Mouse (Mus musculus) limb, embryonic 11.5 days (tissue): ENCODE measurements around the gene Chtop. TPM values are rescaled to one million over a fixed set of nuclear protein-coding genes. Genes with fewer than 3 reads are reported as not detected.
A peak's percentile ranks its signal among the peaks of the same experiment; 100 is the strongest.

ENCODE experiments used
- ATAC-seq: fragments of 200-750 bp; cut with Nextera tagmentation; 2 replicates; pipeline ENCODE4 v1.8.0; 2017; ENCODE audit warnings: low read depth; ENCODE audit not compliant: insufficient number of reproducible peaks, low FRiP score, low TSS enrichment
- DNase-seq: peaks from one replicate; pipeline ENCODE4 v3.0.0-alpha.2; 2015; ENCODE audit warnings: low spot score
- H3K27ac ChIP-seq: fragments of 300-500 bp; sonication (generic); replicated peaks from 2 replicates; pipeline ENCODE4 v1.5.1; 2014; ENCODE audit warnings: low read depth, mild to moderate bottlenecking, low read length
- H3K27me3 ChIP-seq: fragments of 300-500 bp; sonication (generic); 2 replicates; pipeline ENCODE4 v1.6.1; 2014; ENCODE audit warnings: mild to moderate bottlenecking, low read length, mixed read lengths; ENCODE audit not compliant: control insufficient read depth, insufficient read depth
- H3K36me3 ChIP-seq: fragments of 300-500 bp; sonication (generic); 2 replicates; pipeline ENCODE4 v1.6.1; 2014; ENCODE audit warnings: mild to moderate bottlenecking, low read length, moderate library complexity, mixed read lengths; ENCODE audit not compliant: control insufficient read depth, insufficient read depth
- H3K4me1 ChIP-seq: fragments of 300-500 bp; sonication (generic); 2 replicates; pipeline ENCODE4 v1.6.1; 2014; ENCODE audit warnings: low read length, mixed read lengths; ENCODE audit not compliant: control insufficient read depth, insufficient read depth
- H3K4me2 ChIP-seq: fragments of 300-500 bp; sonication (generic); 2 replicates; pipeline ENCODE4 v1.6.1; 2014; ENCODE audit warnings: low read depth, mild to moderate bottlenecking, moderate library complexity; ENCODE audit not compliant: severe bottlenecking
- H3K4me3 ChIP-seq: fragments of 300-500 bp; sonication (generic); 2 replicates; pipeline ENCODE4 v1.5.1; 2014; ENCODE audit warnings: low read depth, low read length
- H3K9ac ChIP-seq: fragments of 300-500 bp; sonication (generic); 2 replicates; pipeline ENCODE4 v1.6.1; 2014; ENCODE audit warnings: mild to moderate bottlenecking, low read length
- H3K9me3 ChIP-seq: fragments of 300-500 bp; sonication (generic); 2 replicates; pipeline ENCODE4 v1.6.1; 2016; ENCODE audit warnings: low read length; ENCODE audit not compliant: control insufficient read depth
- WGBS: fragments of 180-500 bp; shearing (Covaris S2); extraction: QIAGEN DNeasy Blood & Tissue Kit; methylation state at CpG from one replicate; pipeline ENCODE4 v1.1.7; 2014; 5-methylcytosine and 5-hydroxymethylcytosine counted together
- polyA plus RNA-seq: library from polyadenylated mRNA; unstranded; fragments of >200 nt; fragmentation: Nextera tagmentation; extraction: Ambion mirVana; gene quantifications from 2 replicates; pipeline ENCODE4 v1.2.1, GENCODE M21; 2014

The Chtop gene
- polyA plus RNA-seq, 1 experiment from 2014 or later, result 125 TPM

DNA sequence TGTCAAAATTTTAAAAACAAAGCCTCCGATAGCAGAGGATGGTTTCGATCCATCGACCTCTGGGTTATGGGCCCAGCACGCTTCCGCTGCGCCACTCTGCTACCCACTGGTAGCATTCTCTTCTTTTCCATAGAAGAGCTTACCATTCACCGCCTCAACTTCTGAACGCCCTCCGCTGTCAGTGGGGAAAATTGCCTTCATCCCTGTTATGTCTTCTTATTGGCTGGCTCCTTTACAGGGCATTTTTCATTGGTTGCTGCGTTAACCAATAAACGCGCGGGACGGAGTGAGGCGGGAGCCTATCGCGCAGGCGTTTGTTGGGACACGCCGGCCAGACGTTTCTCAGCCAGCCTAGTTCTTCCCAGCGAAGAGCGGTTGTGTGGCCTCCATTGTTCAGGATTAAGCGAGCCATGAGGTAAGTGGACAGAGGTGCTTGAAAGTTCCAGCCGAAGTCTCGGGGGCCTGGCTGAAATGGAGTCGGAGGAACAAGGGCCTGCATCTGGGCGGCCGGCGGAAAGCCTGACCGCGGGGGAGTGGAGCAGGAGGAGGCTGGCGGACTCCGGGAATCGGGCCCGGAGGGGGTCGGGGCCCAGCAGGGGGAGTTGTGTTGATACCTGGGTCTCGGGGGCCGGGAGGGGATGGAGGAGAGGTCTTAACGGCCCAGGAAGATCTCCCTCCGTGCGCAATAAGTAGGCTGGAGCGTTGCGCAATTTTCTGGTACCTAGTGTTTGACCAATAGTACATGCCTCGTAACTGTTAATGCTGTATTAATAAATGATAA lies 33.3 kb downstream of the Chtop start, which contains the start of gene Ilf2:
Gene Ilf2, plus strand, starts transcription at position 296 of the 781 bp plus-strand sequence.
- Histone ChIP-seq H3K4me1 (no peaks in the 10 kb centered on the region), H3K27ac (peak within 1 kb of the TSS; percentile 73; the same call in 1 of the 2 replicates), H3K9ac (peak within 1 kb of the TSS; percentile 94), H3K27me3 (no peaks in the 10 kb centered on the region), H3K4me2 (peak within 1 kb of the TSS; percentile 52), H3K36me3 (peaks cover 17% of the 10 kb centered on the region), H3K9me3 (no peaks in the 10 kb centered on the region), H3K4me3 (peak within 1 kb of the TSS; percentile 67)
- WGBS, result under 1% methylated on average over 45 of the region's 45 CpGs
- DNase-seq, result peak; percentile 97
- peak; percentile 99 for ATAC-seq

DNA sequence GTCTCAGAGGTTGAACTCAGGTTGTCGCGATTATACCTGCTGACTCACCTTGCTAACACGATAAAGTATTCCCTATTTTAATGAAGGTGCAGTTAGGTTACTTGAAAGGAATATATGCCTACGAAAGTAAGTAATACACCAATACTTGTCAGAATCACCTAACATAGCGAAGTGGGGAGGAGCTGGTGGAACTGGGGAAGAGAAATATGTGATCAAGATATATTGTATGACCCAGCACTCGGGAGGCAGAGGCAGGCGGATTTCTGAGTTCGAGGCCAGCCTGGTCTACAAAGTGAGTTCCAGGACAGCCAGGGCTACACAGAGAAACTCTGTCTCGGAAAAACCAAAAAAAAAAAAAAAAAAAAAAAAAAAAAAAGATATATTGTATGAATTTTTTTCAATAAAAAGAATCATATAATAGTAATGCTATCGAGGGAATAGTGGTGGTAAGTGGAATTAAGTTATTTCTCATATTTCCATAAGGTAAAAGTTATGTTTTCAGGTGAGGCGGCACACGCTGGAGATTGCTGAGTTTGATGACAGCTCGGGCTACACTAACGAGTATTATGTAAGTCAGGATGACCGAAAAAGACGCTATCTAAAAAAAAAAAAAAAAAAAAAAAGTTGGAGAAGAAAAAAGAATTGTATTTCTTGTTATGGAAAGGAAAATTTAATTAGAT lies 34.0 kb downstream of the Chtop start:
- Histone ChIP-seq H3K36me3 (peaks cover 13% of the 10 kb centered on the region), H3K9ac (no peak overlapping the region), H3K4me1 (no peaks in the 10 kb centered on the region), H3K4me2 (no peak overlapping the region), H3K9me3 (no peaks in the 10 kb centered on the region), H3K27ac (no peak overlapping the region), H3K4me3 (no peak overlapping the region), H3K27me3 (no peaks in the 10 kb centered on the region)
- no peak for DNase-seq
- 42% methylated on average over 15 of the region's 16 CpGs for WGBS
- peak; percentile 9; the same call in 1 of the 2 replicates for ATAC-seq

DNA sequence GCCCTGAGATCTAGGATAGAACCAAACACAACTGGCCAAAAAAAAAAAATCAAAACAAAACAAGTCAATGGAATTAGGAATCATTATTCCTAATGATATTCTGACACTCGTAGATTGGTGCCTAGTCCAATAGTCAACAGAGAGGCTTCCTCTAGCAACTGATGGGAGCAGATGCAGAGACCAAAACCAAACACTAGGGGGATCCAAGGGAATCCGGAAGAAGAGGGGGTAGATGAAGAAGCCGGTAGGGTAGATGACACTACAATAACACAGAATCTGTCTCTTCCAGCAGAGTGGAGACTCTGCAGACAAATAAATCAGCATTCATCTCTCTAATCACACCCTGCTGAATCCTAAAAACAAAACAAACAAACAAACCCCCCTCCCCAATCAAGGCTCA lies 37.1 kb downstream of the Chtop start:
- H3K36me3 ChIP-seq, result no peaks in the 10 kb centered on the region
- H3K4me2 ChIP-seq, result no peak overlapping the region
- H3K4me3 ChIP-seq, result no peak overlapping the region
- no peaks in the 10 kb centered on the region for H3K4me1 ChIP-seq
- 43% methylated on average over 3 of the region's 3 CpGs for WGBS
- H3K9me3 ChIP-seq, result no peaks in the 10 kb centered on the region
- ATAC-seq (no peak), DNase-seq (no peak)
- H3K27ac ChIP-seq, result no peak overlapping the region
- H3K27me3 ChIP-seq, result no peaks in the 10 kb centered on the region
- H3K9ac ChIP-seq, result no peak overlapping the region

DNA sequence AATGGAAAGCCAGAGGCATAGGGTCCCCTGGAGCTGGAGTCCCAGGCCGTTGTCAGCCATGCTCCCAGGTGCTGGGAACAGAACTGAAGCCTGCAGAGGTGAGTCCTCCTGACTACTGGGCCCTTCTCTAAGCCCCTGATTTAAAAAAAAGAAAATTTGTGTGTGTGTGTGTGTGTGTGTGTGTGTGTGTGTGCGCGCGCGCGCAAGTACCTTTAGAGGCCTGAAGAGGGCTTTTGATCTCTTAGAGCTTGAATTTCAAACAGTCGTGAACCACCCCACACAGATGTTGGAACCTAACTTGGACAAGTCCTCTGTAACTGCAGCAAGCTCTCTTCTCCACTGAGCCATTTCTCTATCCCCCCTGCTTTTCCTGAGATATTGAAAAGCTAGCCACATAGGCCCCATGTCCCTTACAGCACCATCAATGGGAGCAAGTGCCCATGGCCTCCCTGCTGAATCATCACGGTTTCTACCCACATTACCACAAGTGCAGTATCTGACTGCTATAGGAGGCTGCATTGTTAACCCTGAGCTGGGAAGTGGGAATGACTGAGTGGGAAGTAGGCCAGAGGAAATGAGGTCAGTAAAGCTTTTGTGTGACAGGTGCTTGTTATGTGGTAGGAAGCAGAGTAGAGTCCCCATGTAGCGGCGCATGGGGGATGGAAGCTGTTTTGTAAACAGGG lies 41.5 kb downstream of the Chtop start:
- WGBS, result 92% methylated on average over 10 of the region's 10 CpGs
- Histone ChIP-seq H3K27ac (no peak overlapping the region), H3K4me3 (no peak overlapping the region), H3K36me3 (no peaks in the 10 kb centered on the region), H3K9me3 (no peaks in the 10 kb centered on the region), H3K4me2 (no peak overlapping the region), H3K9ac (no peak overlapping the region), H3K4me1 (no peaks in the 10 kb centered on the region), H3K27me3 (peaks cover 32% of the 10 kb centered on the region)
- DNase-seq, result no peak
- no peak for ATAC-seq

DNA sequence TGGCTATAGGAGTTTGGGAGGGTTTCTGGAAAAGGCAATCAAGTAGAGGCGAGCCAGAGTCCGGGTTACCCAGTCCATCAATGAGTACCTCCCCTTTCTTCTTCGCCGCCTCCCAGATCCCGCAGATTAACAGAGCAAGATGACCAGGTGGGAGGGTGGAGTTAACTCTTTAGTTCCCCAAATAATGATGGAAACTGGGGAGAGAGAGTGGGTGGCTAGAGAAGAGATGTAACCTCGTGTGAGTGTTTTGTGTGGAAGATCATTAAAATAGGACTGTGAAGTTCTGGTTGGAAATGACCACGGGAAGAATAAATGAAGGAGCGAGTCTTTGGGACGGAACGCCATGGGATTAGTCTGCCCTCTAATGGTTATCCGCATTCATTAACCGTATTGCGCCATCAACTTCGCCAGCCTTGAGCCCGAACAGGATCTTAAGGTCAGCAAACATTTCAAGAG lies 43.0 kb downstream of the Chtop start:
- peak overlapping the region; percentile 75 for H3K4me2 ChIP-seq
- peak; percentile 74 for DNase-seq
- peaks cover 41% of the 10 kb centered on the region for H3K27me3 ChIP-seq
- no peak overlapping the region for H3K27ac ChIP-seq
- H3K9me3 ChIP-seq, result no peaks in the 10 kb centered on the region
- WGBS, result under 1% methylated on average over 15 of the region's 15 CpGs
- ATAC-seq, result peak; percentile 27
- H3K4me1 ChIP-seq, result no peaks in the 10 kb centered on the region
- no peaks in the 10 kb centered on the region for H3K36me3 ChIP-seq
- peak overlapping the region; percentile 43 for H3K4me3 ChIP-seq
- peak overlapping the region; percentile 8; the same call in 1 of the 2 replicates for H3K9ac ChIP-seq

DNA sequence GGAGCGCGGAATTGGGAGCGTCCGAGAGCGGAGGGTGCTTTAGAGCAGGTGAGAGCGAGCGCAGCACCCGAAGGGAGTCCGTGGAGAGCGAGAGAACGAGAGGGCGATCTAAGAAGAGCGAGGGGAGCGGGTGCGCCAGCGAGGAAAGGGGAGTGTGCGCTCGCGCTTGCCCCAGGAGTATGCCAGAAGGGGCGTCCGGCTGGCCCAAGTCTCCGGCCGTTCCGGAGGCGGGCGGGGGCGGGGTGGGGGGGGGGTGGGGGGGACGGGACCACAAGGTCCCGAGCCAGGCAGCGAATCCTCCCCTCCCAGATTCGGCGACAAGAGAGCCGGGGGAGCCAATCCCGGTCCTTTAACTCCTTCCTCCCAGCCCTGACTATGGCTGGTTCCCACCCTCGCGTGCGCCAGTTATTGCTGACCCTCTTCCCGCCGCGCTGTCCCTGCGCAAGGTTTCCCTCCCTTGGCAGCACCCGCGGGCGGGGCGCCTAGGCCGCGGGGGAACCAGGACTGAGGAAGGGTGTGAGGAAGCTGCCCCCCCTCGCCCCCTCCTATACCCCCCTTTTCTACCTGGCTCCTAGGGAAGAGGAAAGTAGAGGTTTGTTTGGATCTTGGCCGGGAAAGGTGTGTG lies 43.5 kb downstream of the Chtop start, which contains the start of gene Npr1:
Gene Npr1, minus strand, starts transcription at position 181 of the 625 bp plus-strand sequence.
- peak; percentile 54 for DNase-seq
- Histone ChIP-seq H3K9me3 (no peaks in the 10 kb centered on the region), H3K36me3 (no peaks in the 10 kb centered on the region), H3K27me3 (peaks cover 41% of the 10 kb centered on the region), H3K9ac (peak within 1 kb of the TSS; percentile 47), H3K4me1 (no peaks in the 10 kb centered on the region), H3K27ac (no peak within 1 kb of the TSS), H3K4me2 (peak within 1 kb of the TSS; percentile 75), H3K4me3 (peak within 1 kb of the TSS; percentile 43)
- WGBS, result 0% methylated on average over 40 of the region's 49 CpGs
- ATAC-seq, result peak; percentile 52

DNA sequence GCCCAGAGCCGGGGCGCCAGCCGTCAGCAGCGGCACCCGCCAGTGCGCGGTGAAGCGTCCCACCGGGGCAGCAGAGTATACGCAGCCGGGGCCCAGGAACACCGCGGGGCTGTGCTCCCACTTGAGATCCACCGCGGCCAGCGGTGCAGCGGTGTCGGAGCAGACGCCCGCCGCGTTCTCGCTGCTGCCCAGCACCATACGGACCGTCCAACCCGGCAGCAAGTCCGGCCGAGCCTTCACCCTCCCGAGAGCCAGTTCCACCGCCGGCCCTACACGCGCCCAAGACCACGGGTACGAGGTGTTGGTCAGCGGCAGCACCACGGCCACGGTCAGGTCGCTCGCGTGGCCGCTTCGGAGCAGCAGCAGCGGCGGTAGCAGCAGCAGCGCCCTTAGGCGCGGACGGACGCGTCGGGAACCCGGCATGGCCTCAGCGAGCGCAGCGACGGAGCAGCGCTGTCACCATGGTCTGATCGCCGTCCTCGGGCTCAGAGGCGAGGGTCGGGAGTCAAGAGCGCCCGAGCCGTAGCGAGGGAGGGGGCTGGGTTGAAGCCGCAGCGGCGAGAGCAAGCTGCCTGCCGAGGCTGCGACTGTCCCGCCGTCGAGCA lies 44.1 kb downstream of the Chtop start:
- Histone ChIP-seq H3K9me3 (no peaks in the 10 kb centered on the region), H3K4me1 (no peaks in the 10 kb centered on the region), H3K4me3 (peak overlapping the region; percentile 43), H3K27me3 (peaks cover 41% of the 10 kb centered on the region), H3K36me3 (no peaks in the 10 kb centered on the region), H3K4me2 (peak overlapping the region; percentile 75), H3K27ac (no peak overlapping the region), H3K9ac (peak overlapping the region; percentile 47)
- WGBS, result 2% methylated on average over 75 of the region's 75 CpGs
- peak; percentile 62 for DNase-seq
- ATAC-seq, result peak; percentile 40; the same call in 1 of the 2 replicates
